ENCODE assay signal across 9 mouse cellular contexts in genomic region chr14:31569151-31569631, GRCm38 (mm10). TPM values are rescaled to one million over a fixed set of nuclear protein-coding genes. Genes with fewer than 3 reads are reported as not detected.
DNase-seq lines count a peak whose midpoint lies in the region; ATAC-seq lines count a peak whose summit lies in the region.
"Had no signal": no experiment of that assay in that cellular context is flagged by ENCODE, and none has a peak within 500 bp of the region (broad histone marks: within the 10 kb centered on the region; RNA-seq: fewer than 3 reads in every experiment).

No protein-coding gene starts in this region.

- H3K27ac ChIP-seq in heart, embryonic 16.5 days (ENCODE audit: low read length): peak overlapping the region; percentile 19
- H3K27ac ChIP-seq: limb, embryonic 12.5 days had no signal

- 37% methylated on average over 7 of the region's 7 CpGs for WGBS in heart, embryonic 16.5 days

- H3K4me3 ChIP-seq in heart, embryonic 16.5 days (ENCODE audit: low read length): no peak overlapping the region
- H3K4me3 ChIP-seq: limb, embryonic 12.5 days had no signal

- H3K27me3 ChIP-seq in heart, embryonic 16.5 days (ENCODE audit: control insufficient read depth, insufficient read depth, low read length): no peaks in the 10 kb centered on the region
- H3K27me3 ChIP-seq: limb, embryonic 12.5 days had no signal

- H3K4me2 ChIP-seq in heart, embryonic 16.5 days (ENCODE audit: low read depth, low read length): no peak overlapping the region
- H3K4me2 ChIP-seq: limb, embryonic 12.5 days had no signal

- no peaks in the 10 kb centered on the region for H3K36me3 ChIP-seq in heart, embryonic 16.5 days (ENCODE audit: control insufficient read depth, insufficient read depth)
- H3K36me3 ChIP-seq: limb, embryonic 12.5 days had no signal

- H3K9ac ChIP-seq in heart, embryonic 16.5 days (ENCODE audit: low read length): no peak overlapping the region
- H3K9ac ChIP-seq: limb, embryonic 12.5 days had no signal

- ATAC-seq in heart, embryonic 16.5 days (replicated peaks; ENCODE audit: extremely low read depth, insufficient read depth, low FRiP score): peak; percentile 49

- H3K9me3 ChIP-seq in heart, embryonic 16.5 days (replicated peaks; ENCODE audit: control insufficient read depth, low read length): no peaks in the 10 kb centered on the region
- H3K9me3 ChIP-seq: limb, embryonic 12.5 days had no signal

- peaks cover 44% of the 10 kb centered on the region for H3K4me1 ChIP-seq in heart, embryonic 16.5 days (ENCODE audit: control insufficient read depth, insufficient read depth, low read length)

- intact Hi-C loops in left cerebral cortex, postnatal 36 days (cut with DNase I): no loop called here

- DNase-seq in kidney, adult 8-10 months: peak; percentile 18 to 25
- DNase-seq in kidney, adult 11 months: no peak
- peak; percentile 33 for DNase-seq in NIH3T3 (ENCODE audit: low read depth)
- DNase-seq in lung, postnatal 4 days: peak; percentile 55 to 78
- DNase-seq in adrenal gland, adult 18-20 months (ENCODE audit: low spot score in 2 of 2): no peak
- DNase-seq in urinary bladder, postnatal 14 days (ENCODE audit: low spot score): no peak
- DNase-seq in left cerebral cortex, postnatal 36 days (ENCODE audit: low spot score in 2 of 2): no peak

RNA-seq across cellular contexts. Expression of gene Colq, which starts 22.0 kb away (rescaled TPM):
- 16.3 and 18.8 TPM in 2 replicates for polyA plus RNA-seq in heart, embryonic 16.5 days (2015; fragmentation: Nextera tagmentation; extraction: Ambion mirVana)
- total RNA-seq in adrenal gland, adult 18-20 months (2021): not detected
- total RNA-seq in left cerebral cortex, postnatal 36 days (2021): 1 to 10 TPM; 1.4 to 2.6 TPM

Comparison
In these comparisons a context has a peak if more than half of its experiments do, and no peak if none do; other contexts are left out.
1. DNase-seq: peak in kidney, adult 8-10 months (2 of 2), NIH3T3 (single experiment) and lung, postnatal 4 days (2 of 2); none in kidney, adult 11 months (single experiment), adrenal gland, adult 18-20 months (0 of 2), urinary bladder, postnatal 14 days (single experiment) and left cerebral cortex, postnatal 36 days (0 of 2).